Mouse (Mus musculus): ENCODE data around the gene Grb2. TPM values are rescaled to one million over a fixed set of nuclear protein-coding genes. Genes with fewer than 3 reads are reported as not detected.

Gene Grb2
- polyA plus RNA-seq, 1 experiment from 2014 or later: 113 TPM

DNA sequence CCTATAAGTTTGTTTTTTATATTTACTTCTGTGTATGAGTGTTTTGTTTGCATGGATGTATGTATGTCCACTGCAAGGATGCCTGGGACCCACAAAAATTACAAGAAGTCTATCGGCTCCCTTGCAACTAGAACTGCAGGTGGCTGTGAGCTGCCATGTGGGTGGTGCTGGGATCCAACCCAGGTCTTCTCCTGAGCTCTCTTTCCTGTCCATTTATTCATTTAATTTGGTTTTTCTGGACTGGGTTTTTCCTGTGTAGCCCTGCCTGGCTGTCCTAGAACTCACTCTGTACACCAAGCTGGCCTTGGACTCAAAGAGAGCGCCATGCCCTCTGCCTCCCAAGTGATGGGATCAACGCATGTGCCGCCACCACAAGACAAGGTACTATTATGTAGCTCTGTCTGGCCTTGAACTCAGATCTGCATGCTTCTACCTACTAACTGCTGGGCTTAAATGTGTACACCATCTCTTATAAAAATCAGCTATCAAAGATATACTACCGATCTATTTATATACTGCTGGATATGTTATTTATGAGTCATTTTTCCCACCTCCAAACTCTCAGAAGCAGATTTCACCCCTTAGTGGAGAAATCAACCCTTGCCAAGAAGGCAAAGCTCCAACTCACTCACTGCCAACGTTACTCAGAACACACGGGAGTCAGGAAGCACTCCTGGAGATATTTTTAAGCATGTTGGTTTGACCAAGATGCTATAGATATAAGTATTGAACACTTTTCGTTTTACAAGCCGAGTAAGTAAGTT lies 34.7 kb downstream of the Grb2 start:
- no peaks in the 10 kb centered on the region for H3K27me3 ChIP-seq (ENCODE audit: control insufficient read depth, insufficient read depth, low read length)
- no peak overlapping the region for H3K4me3 ChIP-seq (replicated peaks; ENCODE audit: low read depth, low read length)
- H3K4me2 ChIP-seq (ENCODE audit: low read length): no peak overlapping the region
- DNase-seq (no peak), ATAC-seq (ENCODE audit: low FRiP score, low TSS enrichment) (no peak)
- H3K4me1 ChIP-seq (ENCODE audit: control insufficient read depth, insufficient read depth, low read length): no peaks in the 10 kb centered on the region
- H3K27ac ChIP-seq (replicated peaks; ENCODE audit: low read depth, low read length): no peak overlapping the region
- H3K9me3 ChIP-seq (ENCODE audit: control insufficient read depth, low read length): no peaks in the 10 kb centered on the region
- no peak overlapping the region for H3K9ac ChIP-seq (replicated peaks; ENCODE audit: low read length)
- H3K36me3 ChIP-seq (ENCODE audit: control insufficient read depth, insufficient read depth, low read length): 0 out of 2 replicates have a peak, but pooled peaks cover 3% of the 10 kb centered on the region
- 91% methylated on average over 9 of the region's 9 CpGs for WGBS

DNA sequence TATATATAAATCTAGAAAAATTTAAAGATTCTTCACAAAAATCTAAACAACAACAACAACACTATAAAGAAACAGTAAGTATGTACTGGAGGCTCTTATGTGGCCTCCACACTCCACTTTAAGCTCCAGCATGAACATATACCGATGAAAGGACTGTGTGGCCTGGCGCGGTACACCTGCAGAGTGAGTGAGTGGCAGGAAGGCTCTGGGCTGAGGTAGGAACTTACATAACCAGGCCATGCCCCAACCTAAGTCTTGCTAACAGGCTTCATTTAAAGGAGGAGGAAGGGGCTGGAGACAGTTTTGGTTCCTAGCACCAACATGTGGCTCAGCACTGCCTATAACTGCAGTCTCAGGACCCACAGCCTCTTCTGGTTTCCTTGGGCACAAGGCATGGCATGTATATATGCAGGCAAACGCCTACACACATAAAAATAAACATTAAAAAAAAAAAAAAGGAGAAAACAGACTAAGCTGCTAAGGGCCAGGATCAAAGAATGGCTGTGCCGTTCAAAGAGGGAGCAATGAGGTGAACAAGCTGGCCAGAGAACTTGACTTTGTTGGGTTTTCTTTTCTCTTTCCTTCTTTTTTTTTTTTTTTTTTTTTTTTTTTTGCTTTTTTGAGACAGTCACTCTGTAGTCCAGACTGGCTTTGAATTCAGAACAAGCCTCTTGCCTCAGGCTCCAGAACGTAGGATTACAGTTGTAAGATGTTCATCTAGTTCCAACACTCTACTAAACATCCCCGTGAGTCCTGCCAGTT lies 36.0 kb downstream of the Grb2 start:
- no peak overlapping the region for H3K27ac ChIP-seq (replicated peaks; ENCODE audit: low read depth, low read length)
- no peak overlapping the region for H3K9ac ChIP-seq (replicated peaks; ENCODE audit: low read length)
- H3K4me3 ChIP-seq (replicated peaks; ENCODE audit: low read depth, low read length): no peak overlapping the region
- ATAC-seq (ENCODE audit: low FRiP score, low TSS enrichment) (no peak), DNase-seq (peak; percentile 20)
- 0 out of 2 replicates have a peak, but pooled peaks cover under 1% of the 10 kb centered on the region for H3K36me3 ChIP-seq (ENCODE audit: control insufficient read depth, insufficient read depth, low read length)
- H3K9me3 ChIP-seq (ENCODE audit: control insufficient read depth, low read length): no peaks in the 10 kb centered on the region
- H3K4me2 ChIP-seq (ENCODE audit: low read length): no peak overlapping the region
- no peaks in the 10 kb centered on the region for H3K27me3 ChIP-seq (ENCODE audit: control insufficient read depth, insufficient read depth, low read length)
- no peaks in the 10 kb centered on the region for H3K4me1 ChIP-seq (ENCODE audit: control insufficient read depth, insufficient read depth, low read length)
- WGBS: 85% methylated on average over 7 of the region's 7 CpGs

DNA sequence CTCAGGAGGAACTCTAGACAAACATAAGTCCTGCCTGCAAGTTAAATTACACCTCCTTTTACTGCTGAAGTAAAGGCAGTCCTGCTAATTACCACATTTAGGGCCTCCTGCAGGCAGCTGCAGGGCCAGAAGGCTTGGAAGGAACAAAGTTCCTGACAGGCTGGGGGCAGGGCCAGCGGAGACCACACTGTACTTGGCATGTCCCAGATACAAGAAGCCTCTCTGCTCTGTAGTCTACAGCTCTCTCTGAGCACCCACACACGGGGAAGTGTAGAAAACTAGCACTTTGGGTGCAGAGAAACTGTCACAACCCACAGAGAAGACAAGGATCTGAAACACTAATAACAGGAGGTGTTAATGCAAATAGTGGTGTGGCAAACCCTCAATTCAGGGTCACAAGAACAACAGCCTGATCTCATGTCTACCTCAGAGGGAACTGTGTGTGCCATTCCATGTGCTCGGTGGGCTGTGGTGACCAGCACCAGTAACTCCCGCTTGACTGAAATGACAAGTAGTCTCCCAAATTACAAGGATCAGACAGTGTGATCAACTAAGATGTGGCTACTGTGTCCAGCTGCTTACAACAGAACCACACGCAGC lies 37.8 kb downstream of the Grb2 start:
- no peak overlapping the region for H3K4me2 ChIP-seq (ENCODE audit: low read length)
- H3K27ac ChIP-seq (replicated peaks; ENCODE audit: low read depth, low read length): no peak overlapping the region
- no peaks in the 10 kb centered on the region for H3K36me3 ChIP-seq (ENCODE audit: control insufficient read depth, insufficient read depth, low read length)
- DNase-seq: no peak
- WGBS: 37% methylated on average over 5 of the region's 5 CpGs
- H3K4me1 ChIP-seq (ENCODE audit: control insufficient read depth, insufficient read depth, low read length): no peaks in the 10 kb centered on the region
- H3K4me3 ChIP-seq (replicated peaks; ENCODE audit: low read depth, low read length): no peak overlapping the region
- no peak for ATAC-seq (ENCODE audit: low FRiP score, low TSS enrichment)
- H3K9me3 ChIP-seq (ENCODE audit: control insufficient read depth, low read length): no peaks in the 10 kb centered on the region
- no peaks in the 10 kb centered on the region for H3K27me3 ChIP-seq (ENCODE audit: control insufficient read depth, insufficient read depth, low read length)
- H3K9ac ChIP-seq (replicated peaks; ENCODE audit: low read length): no peak overlapping the region

DNA sequence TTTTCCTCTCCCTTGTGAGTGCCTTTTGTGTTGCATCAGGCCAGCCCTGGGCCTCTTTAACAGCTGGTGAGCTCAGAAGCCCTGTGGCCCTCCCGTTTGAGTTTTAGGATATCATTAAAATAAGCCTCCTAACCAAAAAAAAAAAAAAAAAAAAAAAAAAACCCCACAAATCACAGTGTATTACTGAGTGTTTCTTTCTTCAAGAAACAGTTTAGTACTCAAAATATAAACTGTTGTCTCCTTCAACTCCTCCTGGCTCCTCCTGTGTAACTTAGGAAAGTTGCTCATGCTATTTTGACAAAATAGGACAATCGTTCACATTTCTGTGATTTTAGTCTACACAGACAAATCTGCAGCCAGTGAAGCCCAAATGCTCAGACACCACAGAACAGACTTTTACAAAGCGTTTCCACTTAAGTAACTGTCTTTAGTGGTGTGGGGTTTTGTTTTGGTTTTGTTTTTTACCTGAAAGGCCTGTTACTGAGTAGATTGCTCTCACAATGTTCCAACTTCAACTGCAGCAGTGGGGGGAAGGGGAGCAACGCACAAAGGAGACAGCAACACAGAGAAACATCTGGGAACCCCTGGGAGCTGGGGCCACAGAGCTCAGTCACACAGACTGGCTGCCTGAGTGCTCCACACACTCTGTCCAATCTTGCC lies 44.6 kb downstream of the Grb2 start:
- Histone ChIP-seq H3K4me3 (replicated peaks; ENCODE audit: low read depth, low read length) (no peak overlapping the region), H3K27ac (replicated peaks; ENCODE audit: low read depth, low read length) (0 out of 2 replicates have a peak overlapping the region, but pooled peaks have one; percentile 13), H3K4me2 (ENCODE audit: low read length) (no peak overlapping the region), H3K9ac (replicated peaks; ENCODE audit: low read length) (no peak overlapping the region), H3K4me1 (ENCODE audit: control insufficient read depth, insufficient read depth, low read length) (no peaks in the 10 kb centered on the region), H3K9me3 (ENCODE audit: control insufficient read depth, low read length) (no peaks in the 10 kb centered on the region), H3K27me3 (ENCODE audit: control insufficient read depth, insufficient read depth, low read length) (no peaks in the 10 kb centered on the region), H3K36me3 (ENCODE audit: control insufficient read depth, insufficient read depth, low read length) (no peaks in the 10 kb centered on the region)
- WGBS: 80% methylated on average over 4 of the region's 4 CpGs
- no peak for DNase-seq
- ATAC-seq (ENCODE audit: low FRiP score, low TSS enrichment): no peak

DNA sequence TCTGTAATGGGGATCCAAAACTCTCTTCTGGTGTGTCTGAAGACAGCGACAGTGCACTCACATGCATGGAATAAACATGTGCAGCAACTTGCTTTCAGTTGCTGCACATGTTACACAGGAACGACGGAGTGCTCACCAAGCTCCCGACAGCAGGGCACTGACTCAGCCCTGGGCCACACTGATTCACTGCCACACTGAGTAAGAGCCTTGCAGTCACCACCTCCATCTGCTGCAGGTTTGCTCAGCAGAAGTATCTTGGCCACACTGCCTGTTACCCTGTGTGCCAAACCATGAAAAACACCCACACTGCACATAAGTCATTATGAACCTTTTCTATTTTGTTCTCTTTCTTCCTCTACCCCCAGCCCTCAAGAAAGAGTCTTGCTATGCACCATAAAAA lies 48.0 kb downstream of the Grb2 start:
- no peak overlapping the region for H3K9ac ChIP-seq (replicated peaks; ENCODE audit: low read length)
- H3K9me3 ChIP-seq (ENCODE audit: control insufficient read depth, low read length): no peaks in the 10 kb centered on the region
- WGBS: 94% methylated on average over 4 of the region's 4 CpGs
- no peaks in the 10 kb centered on the region for H3K27me3 ChIP-seq (ENCODE audit: control insufficient read depth, insufficient read depth, low read length)
- no peak overlapping the region for H3K4me2 ChIP-seq (ENCODE audit: low read length)
- ATAC-seq (ENCODE audit: low FRiP score, low TSS enrichment): no peak
- H3K27ac ChIP-seq (replicated peaks; ENCODE audit: low read depth, low read length): no peak overlapping the region
- no peak overlapping the region for H3K4me3 ChIP-seq (replicated peaks; ENCODE audit: low read depth, low read length)
- H3K4me1 ChIP-seq (ENCODE audit: control insufficient read depth, insufficient read depth, low read length): no peaks in the 10 kb centered on the region
- no peak for DNase-seq
- H3K36me3 ChIP-seq (ENCODE audit: control insufficient read depth, insufficient read depth, low read length): peaks cover 3% of the 10 kb centered on the region; the same call in 1 of the 2 replicates

DNA sequence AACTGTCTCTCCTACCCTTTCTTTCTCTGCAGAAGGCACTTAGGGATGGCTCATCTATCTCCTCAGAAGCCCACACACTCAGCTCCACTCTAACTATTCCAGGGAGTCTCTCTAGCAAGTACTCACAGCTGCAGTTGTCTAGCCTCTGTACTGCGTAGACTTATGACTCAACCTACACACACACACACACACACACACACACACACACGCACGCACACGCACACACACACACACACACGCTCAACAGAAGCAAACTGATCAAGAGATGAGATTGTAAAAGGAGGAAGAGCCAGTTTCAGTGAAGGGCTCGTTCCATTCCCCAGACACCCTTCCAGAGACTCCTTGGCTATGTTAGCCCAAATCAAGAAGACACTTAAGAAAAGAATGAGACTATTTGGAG lies 49.9 kb downstream of the Grb2 start:
- ATAC-seq (ENCODE audit: low FRiP score, low TSS enrichment) (no peak), DNase-seq (no peak)
- Histone ChIP-seq H3K4me2 (ENCODE audit: low read length) (no peak overlapping the region), H3K4me1 (ENCODE audit: control insufficient read depth, insufficient read depth, low read length) (no peaks in the 10 kb centered on the region), H3K4me3 (replicated peaks; ENCODE audit: low read depth, low read length) (no peak overlapping the region), H3K9me3 (ENCODE audit: control insufficient read depth, low read length) (no peaks in the 10 kb centered on the region), H3K36me3 (ENCODE audit: control insufficient read depth, insufficient read depth, low read length) (peaks cover 20% of the 10 kb centered on the region), H3K9ac (replicated peaks; ENCODE audit: low read length) (no peak overlapping the region), H3K27ac (replicated peaks; ENCODE audit: low read depth, low read length) (no peak overlapping the region), H3K27me3 (ENCODE audit: control insufficient read depth, insufficient read depth, low read length) (no peaks in the 10 kb centered on the region)
- whole genome bisulfite sequencing: 93% methylated on average over 6 of the region's 6 CpGs

DNA sequence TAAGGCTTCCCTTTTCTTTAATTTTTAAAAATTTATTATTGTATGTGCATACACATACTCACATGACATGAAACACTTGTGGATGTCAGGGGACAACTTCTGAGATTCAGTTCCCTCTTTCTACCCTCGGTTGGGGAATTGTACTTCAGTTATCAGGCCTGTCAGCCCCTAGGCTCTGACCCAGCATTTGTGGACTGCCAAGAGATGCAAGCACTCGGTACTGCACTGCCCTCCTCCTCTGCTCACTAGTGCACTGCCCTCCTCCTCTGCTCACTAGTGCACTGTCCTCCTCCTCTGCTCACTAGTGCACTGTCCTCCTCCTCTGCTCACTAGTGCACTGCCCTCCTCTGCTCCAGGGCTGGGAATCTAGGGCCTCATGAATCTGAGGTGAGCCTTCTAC lies 54.3 kb downstream of the Grb2 start:
- H3K9ac ChIP-seq (replicated peaks; ENCODE audit: low read length): no peak overlapping the region
- WGBS: 89% methylated on average over 2 of the region's 2 CpGs
- DNase-seq (no peak), ATAC-seq (ENCODE audit: low FRiP score, low TSS enrichment) (no peak)
- H3K4me3 ChIP-seq (replicated peaks; ENCODE audit: low read depth, low read length): no peak overlapping the region
- no peaks in the 10 kb centered on the region for H3K27me3 ChIP-seq (ENCODE audit: control insufficient read depth, insufficient read depth, low read length)
- H3K4me1 ChIP-seq (ENCODE audit: control insufficient read depth, insufficient read depth, low read length): no peaks in the 10 kb centered on the region
- no peaks in the 10 kb centered on the region for H3K9me3 ChIP-seq (ENCODE audit: control insufficient read depth, low read length)
- peaks cover 25% of the 10 kb centered on the region for H3K36me3 ChIP-seq (ENCODE audit: control insufficient read depth, insufficient read depth, low read length)
- no peak overlapping the region for H3K4me2 ChIP-seq (ENCODE audit: low read length)
- H3K27ac ChIP-seq (replicated peaks; ENCODE audit: low read depth, low read length): no peak overlapping the region

DNA sequence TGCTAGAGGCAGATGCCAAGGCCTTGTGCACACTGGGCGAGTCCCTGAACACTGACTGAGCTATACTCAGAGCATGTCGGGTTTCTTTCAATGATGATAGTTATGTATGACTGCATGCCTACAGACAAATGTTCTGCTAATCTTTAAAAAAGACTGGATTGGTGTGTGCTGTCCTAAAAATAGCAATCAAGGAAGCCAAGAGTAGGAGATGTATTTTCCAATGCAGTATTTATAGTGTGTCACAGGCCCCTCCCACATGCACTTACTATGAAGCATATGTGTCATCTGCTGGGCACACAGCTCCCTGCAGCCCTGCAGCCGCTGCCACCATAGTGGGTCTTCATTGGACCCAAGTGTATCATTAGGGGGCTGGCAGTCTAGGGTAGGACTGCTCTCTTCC lies 55.2 kb downstream of the Grb2 start:
- Histone ChIP-seq H3K27ac (replicated peaks; ENCODE audit: low read depth, low read length) (no peak overlapping the region), H3K9ac (replicated peaks; ENCODE audit: low read length) (no peak overlapping the region), H3K36me3 (ENCODE audit: control insufficient read depth, insufficient read depth, low read length) (peaks cover 25% of the 10 kb centered on the region), H3K4me3 (replicated peaks; ENCODE audit: low read depth, low read length) (no peak overlapping the region), H3K4me1 (ENCODE audit: control insufficient read depth, insufficient read depth, low read length) (no peaks in the 10 kb centered on the region), H3K4me2 (ENCODE audit: low read length) (no peak overlapping the region), H3K9me3 (ENCODE audit: control insufficient read depth, low read length) (no peaks in the 10 kb centered on the region), H3K27me3 (ENCODE audit: control insufficient read depth, insufficient read depth, low read length) (no peaks in the 10 kb centered on the region)
- DNase-seq (no peak), ATAC-seq (ENCODE audit: low FRiP score, low TSS enrichment) (no peak)
- 95% methylated on average over 3 of the region's 3 CpGs for WGBS
